Mouse (Mus musculus) gastrocnemius, postnatal 10 days (tissue): Measurements from ENCODE around the gene Nup50. TPM values are rescaled to one million over a fixed set of nuclear protein-coding genes. Genes with fewer than 3 reads are reported as not detected.
A peak's percentile ranks its signal among the peaks of the same experiment; 100 is the strongest.
"Not testable (repeated sequence)": the region's sequence is repeated elsewhere in the genome, so short reads cannot be mapped to it uniquely, and the experiment has no call there.

ENCODE experiments used
- DNase-seq: peaks from one replicate; pipeline ENCODE4 v3.0.0; 2021; ENCODE audit warnings: mixed read lengths
- long read RNA-seq, 2 experiments: library from polyadenylated mRNA; stranded (forward); transcript quantifications; one replicate each; pipeline ENCODE4 v2.0.0; 2021
- total RNA-seq, 2 experiments: library from RNA; stranded (reverse); gene quantifications; 2 replicates each; pipeline ENCODE4 v1.2.3; 2021

Nup50 gene
- total RNA-seq, result 10 to 100 TPM; 14.5 to 17.9 TPM
- long read RNA-seq, experiment 1, full-length matches to known transcripts, result 17 of 21 reads
- long read RNA-seq, experiment 1, partial matches to known transcripts, result 1 of 21 reads
- long read RNA-seq, experiment 1, other reads (novel, unspliced or antisense), result 3 of 21 reads
- long read RNA-seq, experiment 2, full-length matches to known transcripts, result 19 of 21 reads
- long read RNA-seq, experiment 2, partial matches to known transcripts, result 2 of 21 reads
- long read RNA-seq, experiment 2, other reads (novel, unspliced or antisense), result 0 of 21 reads

GRCm38 (mm10) chr15:84922884-84923507, at the start of gene Nup50:
TSS of gene Nup50 (plus strand) at chr15:84923411.
- peak; percentile 100 for DNase-seq

DNA sequence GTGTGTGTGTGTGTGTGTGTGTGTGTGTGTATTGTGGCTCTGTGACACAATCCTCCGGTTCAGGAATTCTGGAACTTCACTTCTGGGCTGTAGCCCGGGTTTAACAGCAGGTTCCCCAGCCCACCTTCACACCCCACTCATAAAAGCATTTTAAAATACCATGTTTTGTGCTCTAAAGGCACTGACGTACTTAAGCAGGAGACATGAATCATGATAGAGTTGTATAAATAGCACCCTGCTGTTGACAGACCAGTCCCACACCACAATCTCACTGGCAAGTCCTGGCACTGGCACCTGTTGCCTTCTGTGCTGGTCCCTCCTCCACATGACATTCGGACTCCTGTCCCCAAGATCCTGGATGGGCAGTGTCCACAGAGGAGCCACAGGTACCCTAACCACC, 49.3 kb upstream of the Nup50 start:
- DNase-seq, result no peak

DNA sequence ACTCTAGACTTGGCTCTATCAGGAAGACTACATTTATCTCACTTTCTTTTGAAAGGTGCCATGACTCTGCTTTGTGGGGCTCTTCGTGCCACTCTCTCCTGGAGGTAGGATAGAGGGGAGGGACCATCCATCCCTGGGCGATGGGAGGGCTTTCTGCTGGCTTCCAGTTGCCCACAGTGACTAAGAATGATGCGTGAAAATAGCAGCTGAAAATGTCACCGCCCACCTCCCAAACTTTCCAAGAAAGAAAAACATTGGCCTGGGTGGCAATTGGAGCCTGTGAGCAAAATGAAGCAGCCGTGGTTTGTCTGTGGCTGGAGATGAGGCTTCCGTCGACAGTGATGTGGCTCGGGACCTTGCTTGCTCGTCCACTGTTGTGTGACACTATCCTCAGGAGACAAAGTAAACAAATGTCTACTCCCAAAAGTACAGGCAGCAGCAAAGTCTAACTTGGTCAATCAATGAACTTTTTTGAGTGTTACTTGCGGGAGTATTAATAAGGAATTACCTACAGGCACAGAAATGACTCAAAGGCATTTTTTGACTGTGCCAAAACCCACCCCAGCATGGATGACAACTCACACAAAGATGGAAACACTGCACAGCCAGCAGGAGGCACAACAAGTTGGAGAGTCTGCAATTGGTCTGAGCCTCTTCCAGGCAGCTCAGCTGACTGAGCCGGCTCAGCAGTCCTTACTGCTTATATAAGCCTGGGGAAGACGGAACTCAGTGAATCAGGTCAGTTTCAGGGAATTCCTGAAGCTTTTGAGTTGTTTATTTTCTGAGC, 46.0 kb upstream of the Nup50 start:
- no peak for DNase-seq

DNA sequence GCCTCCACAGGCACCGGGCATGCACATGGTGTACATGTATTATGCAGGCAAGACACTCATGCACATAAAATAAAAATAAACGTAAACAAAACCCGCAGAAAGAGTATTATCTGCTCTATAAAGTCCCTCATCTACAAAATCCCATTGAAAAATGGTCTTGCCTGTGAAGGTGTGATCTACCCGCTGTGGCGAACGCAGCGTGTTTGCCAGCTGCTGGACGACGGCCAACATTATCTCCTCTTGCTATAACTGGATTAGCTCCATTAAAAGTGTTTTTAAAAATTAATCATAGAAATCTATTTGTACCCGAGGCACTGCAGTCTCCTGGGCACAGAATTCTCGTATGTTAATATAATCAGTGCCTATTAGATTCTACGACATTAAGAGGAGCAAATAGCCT, 35.1 kb upstream of the Nup50 start:
- no peak for DNase-seq

- DNase-seq, result no peak
These were observed 32.0 kb upstream of the Nup50 start for GRCm38 (mm10) chr15:84891246-84891645.

GRCm38 (mm10) chr15:84891658-84892057, 31.6 kb upstream of the Nup50 start:
- DNase-seq, result peak; percentile 64

- not testable (repeated sequence) for DNase-seq
These were observed 27.0 kb upstream of the Nup50 start for GRCm38 (mm10) chr15:84896216-84896615.

GRCm38 (mm10) chr15:84896664-84897063, 26.5 kb upstream of the Nup50 start:
- no peak for DNase-seq

GRCm38 (mm10) chr15:84898077-84898476, 25.1 kb upstream of the Nup50 start:
- DNase-seq, result no peak

- DNase-seq, result no peak
These were observed 19.3 kb upstream of the Nup50 start for GRCm38 (mm10) chr15:84903843-84904385.

DNA sequence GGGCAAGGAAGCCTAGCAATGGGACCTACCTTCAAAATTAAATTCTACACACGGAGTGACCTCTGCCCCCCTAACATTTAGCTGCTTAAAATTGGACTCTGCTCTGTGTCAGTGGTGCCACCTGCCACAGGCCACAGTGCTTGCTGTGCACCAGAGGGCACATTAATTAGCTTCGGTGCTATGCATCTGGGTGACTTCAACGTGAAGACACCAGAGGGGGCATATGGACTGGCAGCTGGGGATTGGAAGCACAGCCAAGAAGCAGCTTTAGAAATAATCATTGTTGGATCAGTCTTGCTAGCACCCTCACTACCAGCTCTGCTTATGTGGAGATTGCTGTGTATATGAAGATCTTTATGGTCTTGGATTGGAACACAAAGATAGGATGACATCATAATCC, 10.0 kb upstream of the Nup50 start:
- DNase-seq, result no peak

- no peak for DNase-seq
These were observed 3.3 kb upstream of the Nup50 start, which contains the start of gene Gm29666 for GRCm38 (mm10) chr15:84919938-84920337. TSS of gene Gm29666 (minus strand) at chr15:84920038.

DNA sequence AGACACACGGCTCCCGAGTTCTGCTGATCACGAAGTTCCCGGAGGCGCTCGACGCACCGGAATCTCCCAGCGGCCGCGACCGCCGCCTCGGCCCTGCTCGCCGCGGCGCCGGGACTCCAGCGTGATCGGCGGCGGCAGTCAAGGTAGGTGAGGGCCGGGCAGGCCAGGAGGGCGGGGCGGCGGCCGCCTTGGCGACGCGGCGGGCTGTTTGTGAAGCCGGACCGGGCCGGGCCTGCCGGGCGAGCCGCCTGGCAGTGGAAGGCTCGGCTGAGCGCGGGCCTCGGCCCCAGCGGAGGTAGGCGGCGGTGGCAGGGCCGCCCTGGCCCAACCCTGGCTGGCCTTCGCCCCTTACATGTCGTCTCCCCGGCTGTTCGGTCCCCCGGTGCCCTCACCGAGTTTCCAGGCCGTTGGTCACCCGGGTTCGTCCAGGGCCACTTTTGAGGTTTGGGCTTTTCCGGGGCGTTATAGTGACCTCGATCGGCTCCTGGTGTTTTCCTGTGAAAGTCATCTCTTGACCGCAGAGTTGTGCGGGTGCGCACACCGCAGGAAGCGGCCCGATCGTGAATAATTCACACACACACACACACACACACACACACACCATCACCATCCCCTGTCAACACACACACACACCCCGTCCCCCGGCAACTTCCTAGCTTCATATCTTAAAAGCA, 434 bp downstream of the Nup50 start:
- DNase-seq, result peak; percentile 67

DNA sequence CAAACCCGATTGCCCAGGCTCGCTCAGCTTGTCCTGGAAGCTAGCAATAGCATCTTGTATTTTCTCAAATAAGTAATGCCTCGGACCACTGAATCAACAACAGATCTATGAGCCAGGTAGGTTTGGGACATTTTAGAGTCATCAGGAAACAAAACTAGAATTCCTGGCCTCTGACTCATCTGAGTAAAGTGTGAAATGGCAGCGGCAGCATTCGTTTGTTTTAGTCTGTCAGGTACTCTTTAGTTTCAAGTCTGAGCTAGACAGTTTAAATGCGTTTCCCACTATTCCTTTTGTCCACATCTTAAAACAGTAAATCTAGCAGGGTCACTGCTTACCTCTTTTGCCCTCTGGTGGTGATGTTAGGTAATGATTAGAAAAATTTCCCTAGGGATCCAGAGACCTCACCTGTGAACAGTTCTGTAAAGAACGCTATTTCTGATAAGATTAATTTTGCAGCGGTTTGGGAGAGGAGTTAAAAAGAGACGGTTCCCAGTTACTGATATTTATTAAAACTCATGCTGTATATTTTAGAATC, 1.6 kb downstream of the Nup50 start:
- DNase-seq, result no peak

GRCm38 (mm10) chr15:84925495-84926018, 2.3 kb downstream of the Nup50 start:
- no peak for DNase-seq

- no peak for DNase-seq
These were observed 9.1 kb downstream of the Nup50 start for GRCm38 (mm10) chr15:84932351-84932750.

- no peak for DNase-seq
These were observed 11.7 kb downstream of the Nup50 start for GRCm38 (mm10) chr15:84934901-84935300.

GRCm38 (mm10) chr15:84940102-84940501, 16.9 kb downstream of the Nup50 start:
- no peak for DNase-seq

GRCm38 (mm10) chr15:84942647-84943285, 19.6 kb downstream of the Nup50 start:
- DNase-seq, result no peak

- no peak for DNase-seq
These were observed 21.1 kb downstream of the Nup50 start for GRCm38 (mm10) chr15:84944319-84944718.

DNA sequence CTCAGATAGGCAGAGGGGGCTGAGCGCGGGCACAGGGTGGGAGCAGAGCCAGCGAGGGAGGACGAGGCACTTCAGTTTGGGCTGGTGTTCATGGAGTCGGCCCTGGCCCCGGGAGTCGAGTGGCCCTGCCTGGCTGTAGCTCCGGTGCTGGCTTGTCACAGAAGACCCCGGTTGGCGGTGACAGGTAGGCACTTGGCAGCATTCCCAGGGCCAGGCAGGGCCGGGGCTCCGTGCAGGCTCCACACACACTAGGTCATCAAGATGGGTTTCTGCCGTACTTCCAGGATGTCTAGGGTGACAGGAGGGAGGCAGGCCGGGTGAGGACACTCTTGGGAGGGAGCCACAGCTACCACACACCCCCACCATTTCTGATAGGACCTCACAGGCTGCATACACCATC, 25.8 kb downstream of the Nup50 start:
- no peak for DNase-seq
